Mouse (Mus musculus): Measurements from ENCODE around the gene Nphp4.

- TF ChIP-seq GATA1 (IDR thresholded peaks at IDR 0.05; ENCODE audit: low read length), result no peak
- TF ChIP-seq TAL1 (IDR thresholded peaks at IDR 0.05; ENCODE audit: low read length), result no peak
Observed at GRCm38 (mm10) chr4:152465116-152465515, 11.4 kb upstream of the Nphp4 start.
